Mouse (Mus musculus): ENCODE measurements around the gene Mstn.

GRCm38 (mm10) chr1:53060499-53060898 is 941 bp upstream of the Mstn start:
- no peak for TF ChIP-seq CTCF (IDR thresholded peaks at IDR 0.05; ENCODE audit: low read depth)
- TF ChIP-seq EP300 (IDR thresholded peaks at IDR 0.05; ENCODE audit: low read depth) = no peak
